Mouse (Mus musculus) forebrain, embryonic 11.5 days (tissue): ENCODE measurements around the gene Plpp7. TPM values are rescaled to one million over a fixed set of nuclear protein-coding genes. Genes with fewer than 3 reads are reported as not detected.
A peak's percentile ranks its signal among the peaks of the same experiment; 100 is the strongest.

ENCODE experiments used
- ATAC-seq: fragments of 200-750 bp; cut with Nextera tagmentation; replicated peaks from 2 replicates; pipeline ENCODE4 v1.8.0; 2017; ENCODE audit warnings: moderate TSS enrichment; ENCODE audit not compliant: low FRiP score
- DNase-seq: peaks from one replicate; pipeline ENCODE4 v3.0.0-alpha.2; 2017; ENCODE audit warnings: low spot score
- H3K27ac ChIP-seq: fragments of 300-500 bp; sonication (generic); 2 replicates; pipeline ENCODE4 v1.5.1; 2014; ENCODE audit warnings: low read depth, low read length
- H3K27me3 ChIP-seq: fragments of 300-500 bp; sonication (generic); 2 replicates; pipeline ENCODE4 v1.6.1; 2014; ENCODE audit warnings: mild to moderate bottlenecking, low read length, mixed read lengths; ENCODE audit not compliant: control insufficient read depth, insufficient read depth
- H3K36me3 ChIP-seq: fragments of 300-500 bp; sonication (generic); 2 replicates; pipeline ENCODE4 v1.6.1; 2014; ENCODE audit warnings: mild to moderate bottlenecking, low read length, moderate library complexity, mixed read lengths; ENCODE audit not compliant: control insufficient read depth, insufficient read depth
- H3K4me1 ChIP-seq: fragments of 300-500 bp; sonication (generic); replicated peaks from 2 replicates; pipeline ENCODE4 v1.6.1; 2014; ENCODE audit warnings: low read length, mixed read lengths; ENCODE audit not compliant: control insufficient read depth, insufficient read depth
- H3K4me2 ChIP-seq: fragments of 300-500 bp; sonication (generic); 2 replicates; pipeline ENCODE4 v1.6.1; 2014; ENCODE audit warnings: low read depth, mild to moderate bottlenecking, low read length, moderate library complexity, mixed read lengths; ENCODE audit not compliant: severe bottlenecking
- H3K4me3 ChIP-seq: fragments of 300-500 bp; sonication (generic); 2 replicates; pipeline ENCODE4 v1.5.1; 2014; ENCODE audit warnings: low read depth, low read length
- H3K9ac ChIP-seq: fragments of 300-500 bp; sonication (generic); 2 replicates; pipeline ENCODE4 v1.6.1; 2014; ENCODE audit warnings: low read length
- H3K9me3 ChIP-seq: fragments of 300-500 bp; sonication (generic); 2 replicates; pipeline ENCODE4 v1.6.1; 2016; ENCODE audit warnings: low read length, mixed read lengths; ENCODE audit not compliant: control insufficient read depth
- WGBS: fragments of 180-500 bp; shearing (Covaris S2); extraction: QIAGEN DNeasy Blood & Tissue Kit; methylation state at CpG from one replicate; pipeline ENCODE4 v1.1.7; 2014; 5-methylcytosine and 5-hydroxymethylcytosine counted together
- polyA plus RNA-seq: library from polyadenylated mRNA; unstranded; fragments of >200 nt; fragmentation: Nextera tagmentation; extraction: Ambion mirVana; gene quantifications from 2 replicates; pipeline ENCODE4 v1.2.1, GENCODE M21; 2014

The Plpp7 gene
- polyA plus RNA-seq, 1 experiment from 2014 or later = 5.7 TPM

DNA sequence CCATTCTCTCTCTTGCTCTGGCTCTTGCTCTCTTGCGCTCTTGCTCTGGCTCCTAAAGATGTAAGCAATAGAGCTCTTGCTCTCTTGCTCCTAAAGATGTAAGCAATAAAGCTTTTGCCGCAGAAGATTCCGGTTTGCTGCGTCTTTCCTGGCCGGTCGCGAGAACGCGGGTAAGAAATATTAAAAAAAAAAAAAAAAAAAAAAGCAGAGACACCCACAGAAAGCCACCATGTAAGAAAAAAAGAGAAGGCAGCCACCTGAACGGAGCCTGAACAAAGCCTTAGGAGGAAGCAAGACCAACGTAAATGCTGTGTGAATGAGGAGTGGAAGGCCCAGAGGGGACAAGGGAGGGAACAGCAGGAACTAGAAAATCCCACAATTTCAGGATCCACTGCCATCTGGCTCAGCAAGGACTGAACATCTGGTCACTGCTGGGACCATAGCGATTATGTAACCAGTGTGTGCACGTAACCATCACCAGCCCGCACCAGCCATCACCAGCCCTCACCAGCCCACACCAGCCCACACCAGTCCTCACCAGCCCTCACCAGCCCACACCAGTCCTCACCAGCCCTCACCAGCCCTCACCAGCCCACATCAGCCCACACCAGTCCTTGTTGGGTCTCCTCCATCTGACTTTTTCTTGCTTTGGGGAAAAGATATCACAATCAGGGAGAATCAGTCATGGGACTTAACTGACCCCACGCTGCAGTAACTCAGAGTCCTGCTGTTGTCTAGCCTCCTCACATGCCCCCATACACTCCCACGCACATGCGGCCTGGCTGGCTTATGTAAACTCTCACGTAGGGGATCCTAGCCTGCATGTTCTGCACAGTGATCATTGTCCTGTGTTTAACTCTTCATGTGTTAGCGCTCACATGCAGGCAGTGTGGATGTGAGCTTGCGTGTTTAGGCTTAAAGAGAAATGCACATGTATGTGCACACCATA, 24.7 kb downstream of the Plpp7 start:
- H3K4me1 ChIP-seq = no peaks in the 10 kb centered on the region

GRCm38 (mm10) chr2:32121150-32121549, 25.8 kb downstream of the Plpp7 start:
- no peaks in the 10 kb centered on the region for H3K27me3 ChIP-seq
- H3K4me1 ChIP-seq = no peaks in the 10 kb centered on the region
- no peak overlapping the region for H3K27ac ChIP-seq
- H3K36me3 ChIP-seq = no peaks in the 10 kb centered on the region
- H3K4me3 ChIP-seq = no peak overlapping the region
- DNase-seq = no peak
- no peaks in the 10 kb centered on the region; the same call in 1 of the 2 replicates for H3K9me3 ChIP-seq
- H3K4me2 ChIP-seq = no peak overlapping the region
- WGBS = 76% methylated on average over 5 of the region's 5 CpGs
- no peak for ATAC-seq
- no peak overlapping the region for H3K9ac ChIP-seq

More for the DNA sequence above, 24.7 kb downstream of the Plpp7 start:
- no peak for DNase-seq
- Histone ChIP-seq H3K4me2 (no peak overlapping the region), H3K4me3 (no peak overlapping the region), H3K36me3 (no peaks in the 10 kb centered on the region), H3K27ac (no peak overlapping the region), H3K9ac (no peak overlapping the region), H3K27me3 (no peaks in the 10 kb centered on the region), H3K9me3 (no peaks in the 10 kb centered on the region; the same call in 1 of the 2 replicates)
- no peak for ATAC-seq
- WGBS = 92% methylated on average over 20 of the region's 20 CpGs

DNA sequence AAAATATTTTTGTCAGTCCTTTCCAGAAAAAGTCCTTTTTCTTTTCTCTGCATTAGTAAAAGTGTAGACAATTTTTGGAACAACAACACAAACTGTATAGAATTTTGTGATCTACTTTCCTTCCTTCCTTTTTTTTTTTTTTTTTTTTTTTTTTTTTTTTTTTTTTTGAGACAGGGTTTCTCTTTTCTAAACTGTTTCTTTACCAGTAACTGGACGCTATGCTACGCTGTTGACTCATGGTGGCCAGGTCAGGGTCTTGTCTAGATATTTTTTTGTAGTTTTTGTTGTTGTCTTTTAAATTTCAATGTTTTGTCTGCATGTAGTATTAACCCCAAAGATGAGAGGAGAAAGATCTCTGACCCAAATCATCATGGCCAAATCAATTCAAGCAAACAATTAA, 26.5 kb downstream of the Plpp7 start:
- Histone ChIP-seq H3K36me3 (no peaks in the 10 kb centered on the region), H3K27me3 (no peaks in the 10 kb centered on the region), H3K9me3 (no peaks in the 10 kb centered on the region), H3K4me1 (no peaks in the 10 kb centered on the region), H3K27ac (no peak overlapping the region), H3K9ac (no peak overlapping the region), H3K4me2 (no peak overlapping the region), H3K4me3 (no peak overlapping the region)
- WGBS = 76% methylated on average over 2 of the region's 2 CpGs
- no peak for ATAC-seq
- no peak for DNase-seq

GRCm38 (mm10) chr2:32127653-32128535, 32.6 kb downstream of the Plpp7 start:
- Histone ChIP-seq H3K4me1 (no peaks in the 10 kb centered on the region), H3K36me3 (no peaks in the 10 kb centered on the region), H3K27ac (peak overlapping the region; percentile 37; the same call in 1 of the 2 replicates), H3K9ac (no peak overlapping the region), H3K9me3 (no peaks in the 10 kb centered on the region), H3K4me3 (no peak overlapping the region), H3K4me2 (no peak overlapping the region), H3K27me3 (no peaks in the 10 kb centered on the region)
- ATAC-seq (0 out of 2 replicates have a peak, but pooled peaks have one; percentile 24), DNase-seq (no peak)
- 37% methylated on average over 16 of the region's 16 CpGs for WGBS

- no peak overlapping the region for H3K27ac ChIP-seq
- WGBS = 85% methylated on average over 5 of the region's 5 CpGs
- no peak overlapping the region for H3K4me2 ChIP-seq
These were observed 33.2 kb downstream of the Plpp7 start for GRCm38 (mm10) chr2:32128536-32128841.

DNA sequence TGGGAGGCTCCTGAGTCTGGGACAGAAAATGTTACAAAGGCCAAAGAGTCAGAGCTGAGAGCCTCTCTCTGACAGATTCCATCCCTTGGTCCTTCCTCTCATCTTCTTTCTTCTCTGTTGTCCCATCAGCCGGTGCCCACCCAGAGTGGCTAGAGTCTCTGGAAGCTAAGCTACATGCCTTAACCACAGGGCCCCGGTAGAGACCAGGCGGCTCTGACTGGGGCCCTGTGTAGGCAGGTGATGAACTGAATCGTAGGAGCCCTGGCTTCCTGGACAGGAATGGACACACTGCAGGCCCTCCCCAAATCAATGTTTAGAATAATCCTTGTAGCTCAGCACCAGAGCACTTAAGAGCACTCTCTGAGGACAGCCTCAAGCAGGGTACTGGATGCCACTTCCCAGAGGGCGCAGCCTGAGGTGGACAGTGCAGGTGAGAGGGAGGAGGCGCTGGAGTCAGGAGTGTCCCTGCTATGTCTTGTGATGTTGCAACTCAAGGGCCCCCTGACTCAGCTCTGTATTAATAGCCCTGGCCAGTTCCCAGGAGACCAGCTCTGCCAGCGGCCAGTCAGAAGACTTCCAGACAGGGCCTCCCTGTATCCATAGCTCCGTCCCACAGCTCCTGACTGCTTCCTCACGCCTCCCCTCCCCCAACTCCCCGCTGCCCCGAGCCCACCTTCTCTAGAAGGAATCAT, 34.2 kb downstream of the Plpp7 start:
- WGBS = 66% methylated on average over 11 of the region's 11 CpGs
- Histone ChIP-seq H3K4me2 (no peak overlapping the region), H3K4me3 (no peak overlapping the region), H3K36me3 (no peaks in the 10 kb centered on the region), H3K9me3 (no peaks in the 10 kb centered on the region), H3K27me3 (no peaks in the 10 kb centered on the region), H3K9ac (no peak overlapping the region), H3K27ac (no peak overlapping the region), H3K4me1 (no peaks in the 10 kb centered on the region)
- no peak for DNase-seq
- no peak for ATAC-seq

More at GRCm38 (mm10) chr2:32128536-32128841, 33.2 kb downstream of the Plpp7 start:
- DNase-seq (no peak), ATAC-seq (no peak)
- Histone ChIP-seq H3K27me3 (no peaks in the 10 kb centered on the region), H3K4me3 (no peak overlapping the region), H3K4me1 (no peaks in the 10 kb centered on the region), H3K36me3 (no peaks in the 10 kb centered on the region), H3K9ac (no peak overlapping the region), H3K9me3 (no peaks in the 10 kb centered on the region)

DNA sequence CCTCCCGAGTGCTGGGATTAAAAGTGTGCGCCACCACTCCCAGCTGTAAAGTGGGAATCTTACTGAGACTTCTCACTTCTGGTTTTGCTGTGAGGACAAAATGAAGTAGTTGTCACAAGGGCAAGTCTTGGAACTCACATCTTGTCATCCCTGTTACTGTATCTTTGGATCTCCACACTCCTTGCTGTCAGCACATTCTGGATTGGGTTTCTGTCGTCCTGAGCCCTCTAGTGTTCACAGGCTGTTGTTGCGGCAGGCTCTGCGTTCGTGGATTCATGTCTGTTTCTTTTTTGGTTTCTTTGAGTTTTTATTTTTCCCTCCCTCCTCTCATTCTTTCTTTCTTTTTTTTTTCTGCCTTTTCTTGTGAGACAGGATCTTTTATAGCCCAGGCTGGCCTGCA, 35.1 kb downstream of the Plpp7 start:
- Histone ChIP-seq H3K27me3 (no peaks in the 10 kb centered on the region), H3K4me3 (no peak overlapping the region), H3K4me2 (no peak overlapping the region), H3K27ac (no peak overlapping the region), H3K36me3 (no peaks in the 10 kb centered on the region), H3K9me3 (no peaks in the 10 kb centered on the region), H3K9ac (no peak overlapping the region), H3K4me1 (no peaks in the 10 kb centered on the region)
- DNase-seq (no peak), ATAC-seq (no peak)
- WGBS = 38% methylated on average over 6 of the region's 6 CpGs

- no peak overlapping the region for H3K4me3 ChIP-seq
- H3K27ac ChIP-seq = no peak overlapping the region
- no peak overlapping the region for H3K9ac ChIP-seq
- ATAC-seq (no peak), DNase-seq (no peak)
- H3K4me1 ChIP-seq = no peaks in the 10 kb centered on the region
- H3K9me3 ChIP-seq = no peaks in the 10 kb centered on the region
- no peaks in the 10 kb centered on the region for H3K27me3 ChIP-seq
- H3K36me3 ChIP-seq = no peaks in the 10 kb centered on the region
- H3K4me2 ChIP-seq = no peak overlapping the region
- 83% methylated on average over 9 of the region's 9 CpGs for WGBS
These were observed 36.0 kb downstream of the Plpp7 start for GRCm38 (mm10) chr2:32131205-32131834.
